Mouse (Mus musculus) small intestine, adult 2 months (tissue): ENCODE data around the gene Cpne9.

ENCODE experiments used
- CTCF ChIP-seq: fragments of 200-500 bp; IDR thresholded peaks from 2 replicates; pipeline ENCODE4 v1.5.1; 2012; ENCODE audit warnings: low read depth, mild to moderate bottlenecking, control low read depth, inconsistent platforms, low read length, moderate library complexity, mixed read lengths; ENCODE audit not compliant: insufficient replicate concordance, insufficient read length; ENCODE audit errors: extremely low read depth
- POLR2A ChIP-seq: fragments of 200-500 bp; IDR thresholded peaks from 2 replicates; pipeline ENCODE4 v1.6.1; 2012; ENCODE audit warnings: low read depth, mild to moderate bottlenecking, control low read depth, inconsistent platforms, low read length, moderate library complexity

DNA sequence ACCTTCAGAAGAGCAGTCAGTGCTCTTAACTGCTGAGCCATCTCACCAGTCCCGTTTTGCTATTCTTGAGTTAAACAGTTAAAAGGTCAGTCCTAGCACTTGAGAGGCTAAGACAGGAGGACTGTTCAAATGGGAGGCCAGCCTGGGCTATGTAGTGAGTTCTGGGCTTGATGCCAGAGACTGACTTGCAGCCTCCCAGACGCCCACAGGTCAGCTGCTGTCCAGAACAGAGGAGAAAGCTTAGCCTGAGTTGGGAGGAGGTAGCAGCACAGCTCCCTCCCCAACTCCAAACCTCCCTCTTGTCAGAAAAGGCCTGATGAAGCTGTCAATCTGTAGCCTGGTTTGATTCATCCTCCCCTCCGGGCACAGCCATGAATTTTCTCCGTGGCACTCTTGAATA lies 5.3 kb upstream of the Cpne9 start:
- TF ChIP-seq POLR2A = no peak
- no peak for TF ChIP-seq CTCF
